Mouse (Mus musculus) cerebellum, postnatal 25 days (tissue): ENCODE measurements at regions not wholly inside any gene's neighbourhood (a gene's known extent, or its start where the extent isn't known, plus 50 kb on each side); places are given as distances from the start of the nearest gene placed in this dataset.

Source experiments
- DNase-seq, 2 experiments: peaks; one replicate each; pipeline ENCODE4 v3.0.0; 2021; ENCODE audit warnings: mixed read lengths in 2 of 2

DNA sequence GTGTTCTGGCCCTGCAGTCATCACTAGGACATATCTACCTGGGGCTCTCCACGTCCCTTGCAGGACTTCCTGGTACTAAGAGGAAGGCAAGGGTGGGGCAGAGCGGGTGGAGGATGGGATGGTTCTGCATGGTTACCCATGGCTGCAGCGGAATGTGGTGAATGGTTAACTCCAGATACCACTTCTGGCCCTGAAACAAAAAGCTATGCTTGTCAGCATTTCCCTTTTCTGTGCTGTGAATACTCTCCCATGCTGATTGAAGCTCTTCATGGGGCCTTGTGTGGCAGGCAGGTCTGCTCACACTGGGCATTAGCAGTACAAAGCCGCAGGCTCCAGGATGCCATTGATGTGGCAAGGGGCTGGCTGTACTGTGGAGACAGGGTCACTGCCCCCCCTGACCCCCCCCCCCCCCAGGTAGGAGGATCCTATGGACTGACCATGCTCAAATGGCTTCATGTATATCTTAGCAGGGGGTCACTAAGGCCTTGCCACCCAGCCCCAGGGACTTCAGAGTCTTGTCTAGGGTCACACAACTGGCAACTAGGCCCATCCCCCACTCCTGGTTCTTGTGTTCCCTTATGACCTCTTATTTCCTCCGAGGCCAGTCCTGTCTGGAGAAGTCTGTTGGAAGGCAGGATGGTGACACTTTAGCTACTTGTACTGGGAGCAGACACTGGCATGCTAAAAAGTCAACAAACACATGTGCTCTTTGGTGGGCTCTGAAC is 120.0 kb upstream of the Id2 start:
- no peak for DNase-seq

DNA sequence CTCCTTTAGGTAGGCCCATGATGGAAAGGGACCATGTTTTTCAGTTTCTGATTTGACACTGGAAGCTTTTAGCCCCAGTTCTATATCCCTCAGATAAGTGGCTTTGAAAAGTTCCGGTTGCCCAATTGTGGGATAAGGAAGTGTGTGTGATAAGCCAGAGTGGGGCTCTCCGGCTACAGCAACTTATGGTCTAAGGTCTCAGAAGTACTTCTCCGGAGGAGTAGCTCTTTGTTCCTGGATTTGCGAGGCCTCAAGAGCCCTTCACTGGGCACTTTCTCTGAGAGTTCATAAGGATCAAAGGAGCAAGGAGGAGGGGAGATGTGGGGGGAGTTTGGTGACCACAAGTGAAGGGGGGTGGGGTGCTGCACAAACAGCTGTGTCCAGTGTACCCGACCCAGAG is 118.3 kb upstream of the Id2 start:
- DNase-seq: no peak

DNA sequence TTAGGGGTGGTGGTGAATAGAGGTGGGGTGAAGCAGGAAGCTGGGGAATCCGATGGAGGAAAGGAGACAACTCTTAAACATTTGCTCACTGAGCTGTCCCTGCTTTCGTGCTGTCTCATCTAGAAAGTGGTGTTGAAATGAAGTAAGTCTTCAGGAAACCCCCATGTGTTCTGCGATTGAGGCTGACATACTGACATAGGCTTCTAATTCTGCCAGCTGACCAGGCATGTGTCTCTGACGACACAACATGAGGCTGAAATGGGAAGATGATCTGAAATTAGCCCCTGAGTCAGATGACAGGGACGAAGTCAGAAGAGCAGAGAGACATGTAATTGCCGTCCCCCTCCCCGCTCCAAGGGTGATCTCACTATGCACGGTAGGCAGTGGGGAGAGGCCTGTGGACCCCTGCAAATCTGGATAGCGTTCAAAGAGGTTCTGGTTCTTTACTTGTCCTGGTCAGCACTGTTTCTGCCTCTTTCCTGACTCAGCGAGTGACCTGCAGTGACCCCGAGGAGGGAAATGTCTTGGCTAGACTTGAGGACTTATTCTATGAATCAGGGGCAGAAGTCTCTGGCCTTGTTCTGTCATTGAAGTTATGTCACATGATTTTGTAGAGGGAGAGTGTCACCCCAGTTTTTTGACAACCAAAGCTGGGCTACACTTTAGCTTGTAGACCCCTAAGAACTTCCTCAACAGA is 117.0 kb upstream of the Id2 start:
- no peak for DNase-seq

DNA sequence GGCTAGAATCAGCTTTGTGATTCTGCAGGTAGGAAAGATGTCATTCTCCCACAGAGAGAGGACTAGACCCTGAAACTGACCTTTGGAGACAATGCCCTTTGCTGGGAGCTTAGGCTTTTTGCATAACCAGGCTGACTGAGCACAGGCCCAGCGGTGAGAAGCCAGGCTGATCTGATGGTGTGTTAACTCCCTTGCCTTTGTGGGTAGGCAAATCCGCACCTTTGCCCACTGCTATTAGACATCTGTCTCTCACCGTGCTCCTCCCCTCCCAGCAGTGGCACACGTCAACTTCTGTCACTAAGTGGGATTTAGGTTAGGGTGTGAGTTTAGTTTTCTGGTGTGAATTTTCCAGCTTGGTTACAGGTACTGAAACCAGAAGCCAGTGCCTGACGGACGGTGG is 114.4 kb upstream of the Id2 start:
- no peak for DNase-seq

DNA sequence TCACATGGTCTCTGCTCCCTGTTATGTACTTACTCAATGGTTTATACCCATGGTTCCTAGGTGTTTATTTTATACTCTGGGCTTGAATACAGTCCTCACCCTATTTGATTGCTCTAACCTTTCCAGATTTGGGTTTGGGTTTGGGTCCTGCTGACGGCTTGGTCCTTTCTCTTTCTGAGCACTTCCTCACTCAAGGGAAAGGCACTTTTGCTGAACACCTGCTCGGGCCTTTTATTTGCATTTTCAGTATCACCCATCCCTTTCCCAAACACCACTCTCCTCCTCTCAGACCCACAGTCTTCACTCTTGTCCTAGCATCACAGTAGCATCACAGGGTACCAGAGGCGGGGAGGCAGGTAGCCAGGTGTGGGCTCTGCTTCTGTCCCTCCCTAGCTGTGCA is 113.7 kb upstream of the Id2 start:
- DNase-seq: no peak

DNA sequence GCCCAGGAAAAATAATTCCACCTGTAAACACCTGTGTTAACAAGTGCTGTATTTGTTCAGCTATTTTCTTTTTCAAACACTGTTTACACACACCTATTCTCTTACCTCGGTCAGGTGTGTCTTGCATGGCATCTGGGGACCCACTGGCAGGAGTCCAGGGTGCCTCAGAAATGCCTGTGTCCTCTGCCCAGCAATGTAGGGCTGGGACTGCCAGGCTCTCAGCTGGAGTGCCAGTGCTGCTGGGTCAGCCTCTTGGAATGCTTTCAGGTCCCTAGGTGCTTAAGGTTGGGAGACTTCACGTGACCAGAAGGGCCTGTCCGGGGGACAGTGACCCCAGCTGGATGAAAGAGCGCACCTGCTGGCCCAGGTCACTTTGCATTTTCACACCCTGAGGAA is 112.4 kb upstream of the Id2 start:
- DNase-seq: peak in 1 of 2 experiments; percentile 32

DNA sequence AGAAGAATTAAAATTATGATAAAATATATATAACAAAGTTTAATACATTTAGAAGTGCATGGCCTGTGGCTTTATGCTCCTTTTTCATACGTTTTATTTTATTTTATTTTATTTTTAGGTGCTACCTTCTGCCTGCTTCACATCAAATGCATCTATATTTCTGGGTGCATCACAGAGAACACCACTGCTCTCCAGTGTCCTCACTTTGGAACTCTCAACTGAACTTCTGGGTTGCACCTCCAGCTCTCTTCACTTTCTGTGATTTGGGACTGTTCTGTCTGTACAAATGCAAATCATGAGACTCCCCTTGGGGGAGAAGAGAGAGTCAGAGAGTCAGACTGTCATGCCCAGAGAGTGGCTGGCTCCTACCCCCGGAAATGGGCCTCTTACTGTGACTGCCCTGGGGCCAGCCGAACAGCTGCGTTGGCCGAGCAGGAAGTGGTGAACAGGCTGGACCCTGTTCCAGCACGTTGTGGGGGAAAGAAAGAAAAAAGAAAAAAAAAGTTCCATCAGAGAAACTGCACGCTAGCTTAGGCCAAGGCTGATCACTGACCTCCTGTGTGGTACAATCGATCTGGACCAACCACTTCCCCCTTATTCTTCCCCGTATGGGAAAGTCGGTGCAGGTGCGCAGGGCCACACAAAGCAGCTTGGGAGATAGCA is 111.9 kb upstream of the Id2 start:
- DNase-seq: no peak

DNA sequence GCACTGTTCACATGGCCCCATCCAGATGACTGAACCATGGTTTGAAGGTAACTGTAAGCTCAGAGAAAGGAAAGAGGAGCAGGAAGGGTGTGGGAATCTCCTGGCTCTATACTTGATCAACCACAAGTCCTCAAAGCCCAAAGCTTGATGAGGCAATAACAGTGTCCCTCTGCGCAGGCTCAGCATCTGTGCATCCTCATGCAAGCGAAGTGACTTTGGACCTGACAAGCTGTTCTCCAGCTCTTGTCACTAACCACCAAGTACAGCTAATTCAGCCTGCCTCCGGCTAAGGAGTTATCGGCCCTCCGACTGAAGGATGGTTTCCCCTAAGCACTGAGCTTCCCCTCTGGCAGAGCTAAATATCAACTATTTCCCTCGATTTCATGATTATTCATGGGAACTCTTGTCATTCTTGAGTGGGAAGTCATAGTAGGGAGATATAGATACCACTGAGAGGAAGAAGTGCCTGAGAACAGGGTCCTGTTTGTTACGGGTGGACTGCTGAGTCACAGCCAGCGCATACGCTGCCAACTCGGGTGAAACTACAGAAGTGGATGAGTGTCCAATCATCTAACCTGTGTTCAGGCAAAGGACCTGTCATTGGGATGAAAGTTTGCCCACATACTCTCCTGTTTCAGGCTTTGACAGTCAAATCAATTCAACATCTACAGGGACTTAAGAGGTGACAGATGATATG is 106.6 kb upstream of the Id2 start:
- no peak for DNase-seq

DNA sequence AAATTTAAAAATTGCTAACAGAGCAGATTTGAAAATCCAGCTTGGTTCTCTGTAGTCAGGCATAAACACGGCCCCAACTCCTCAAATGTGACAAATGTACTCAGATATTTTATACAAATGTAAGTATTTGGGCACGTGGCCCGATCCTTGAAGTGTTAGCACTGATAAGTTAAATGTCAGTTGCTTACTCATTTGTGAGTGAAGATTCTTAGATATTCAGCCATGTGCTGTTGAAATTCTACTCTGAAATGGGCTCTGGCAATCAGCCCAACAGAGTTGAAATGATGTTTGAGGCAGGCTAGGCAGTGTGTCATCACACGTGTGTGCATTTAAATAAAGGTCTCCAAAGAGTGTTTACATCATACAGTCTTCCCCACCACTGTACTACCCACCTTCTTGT is 103.2 kb upstream of the Id2 start:
- DNase-seq: no peak

DNA sequence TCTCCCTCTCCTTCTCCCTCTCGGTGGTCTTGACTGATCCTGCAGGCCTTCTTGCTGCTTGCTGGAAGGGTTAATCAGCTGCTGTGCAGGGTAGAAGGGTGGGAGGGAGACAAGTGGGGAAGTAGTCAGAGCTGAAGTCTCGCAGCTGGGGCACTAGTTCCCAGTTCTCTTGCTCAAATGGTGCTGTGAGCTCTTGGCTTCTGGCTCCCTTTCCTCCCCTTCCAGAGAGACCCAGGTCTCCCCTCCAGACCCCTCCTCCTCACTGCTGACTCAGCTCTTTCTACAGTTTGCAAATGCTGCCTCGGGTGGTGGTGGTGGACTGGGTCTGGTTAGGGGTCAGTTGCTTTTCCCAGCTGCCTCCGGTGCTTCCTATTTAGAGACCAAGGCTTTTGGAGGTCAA is 100.8 kb upstream of the Id2 start:
- no peak for DNase-seq

DNA sequence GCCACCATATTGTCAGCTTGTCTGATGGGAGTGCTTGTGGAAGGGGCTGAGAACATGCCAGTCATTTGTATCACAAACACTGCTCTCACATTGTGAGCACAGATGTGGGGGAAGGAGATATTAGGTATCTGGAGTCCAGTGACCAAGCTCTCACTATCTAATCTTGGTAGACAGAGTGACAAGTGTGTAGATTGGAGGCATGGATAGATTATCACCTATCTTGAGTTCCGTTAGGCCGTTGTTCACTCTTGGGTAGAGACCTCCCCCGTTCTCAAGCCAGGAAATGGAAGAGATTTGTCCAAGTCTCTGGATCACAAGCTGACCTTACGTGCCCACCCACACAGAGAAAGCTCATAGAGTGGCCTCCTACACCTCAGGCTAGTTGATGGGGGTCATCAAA is 99.1 kb upstream of the Id2 start:
- no peak for DNase-seq

DNA sequence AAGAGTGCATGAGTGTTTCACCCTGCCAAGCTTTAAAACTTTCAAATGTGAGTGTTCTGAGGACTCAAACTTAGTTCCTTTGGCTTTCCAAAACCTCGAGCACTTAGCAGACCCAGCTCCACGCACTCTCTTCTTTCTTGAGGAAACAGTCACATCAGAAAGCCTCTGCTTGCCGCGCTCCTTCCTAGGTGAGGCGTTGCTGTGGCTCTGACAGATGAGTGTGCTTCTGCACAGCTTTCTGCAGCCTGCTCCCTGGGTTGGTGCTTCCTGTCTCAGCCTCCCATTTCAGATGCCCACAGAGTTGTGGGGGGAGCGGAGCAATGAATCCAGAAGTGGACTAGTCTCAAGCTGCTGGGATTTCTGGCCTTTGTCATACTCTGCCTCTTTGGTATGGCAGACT is 95.3 kb upstream of the Id2 start:
- no peak for DNase-seq

DNA sequence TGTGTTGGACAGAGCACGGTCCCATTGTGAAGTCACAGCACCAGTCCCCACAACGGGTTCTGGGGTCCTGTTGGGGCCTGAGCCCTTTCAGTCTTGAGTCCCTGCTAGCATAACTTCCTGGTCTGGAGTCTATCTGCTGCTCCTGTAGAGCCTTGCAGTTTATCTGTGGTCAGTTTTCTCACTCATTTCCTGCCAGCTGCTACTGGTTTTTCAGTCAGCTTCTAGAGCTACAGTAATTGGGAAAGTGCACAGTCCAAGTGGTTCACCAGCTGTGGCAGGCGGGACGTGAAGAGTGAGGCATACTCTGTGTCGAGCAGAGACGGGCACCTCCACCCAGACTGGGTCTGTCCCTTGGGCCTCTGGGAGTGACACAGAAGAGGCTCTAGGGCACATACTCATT is 93.4 kb upstream of the Id2 start:
- no peak for DNase-seq

DNA sequence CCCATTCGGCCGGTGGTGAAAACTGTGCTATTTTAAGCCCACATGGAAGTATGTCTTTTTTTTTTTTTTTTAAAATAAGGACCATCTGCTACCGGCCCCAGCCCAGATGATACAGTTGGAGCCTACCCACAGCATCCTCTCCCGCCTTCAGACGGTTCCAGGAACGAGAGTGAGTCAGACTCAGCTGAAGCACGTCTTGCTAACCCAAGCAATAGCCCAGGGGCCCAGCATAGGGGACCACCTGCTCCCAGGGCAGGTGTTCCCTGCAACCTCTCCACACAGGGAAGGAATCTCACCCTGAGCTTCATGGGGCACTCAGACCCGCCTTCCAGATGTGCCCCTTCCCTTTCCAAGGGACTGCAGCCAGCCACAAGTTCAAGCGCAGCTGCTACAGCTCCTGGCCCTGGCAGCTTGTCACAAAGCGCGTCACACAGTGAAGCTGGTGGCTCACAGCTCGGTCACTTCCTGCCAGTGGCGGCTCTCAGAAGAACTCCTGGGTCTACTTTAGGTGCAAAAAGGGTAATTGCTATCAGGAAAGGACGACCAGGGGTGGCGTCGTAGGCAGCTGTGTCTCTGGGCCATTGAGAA is 92.3 kb upstream of the Id2 start:
- DNase-seq: peak in 1 of 2 experiments; percentile 16

DNA sequence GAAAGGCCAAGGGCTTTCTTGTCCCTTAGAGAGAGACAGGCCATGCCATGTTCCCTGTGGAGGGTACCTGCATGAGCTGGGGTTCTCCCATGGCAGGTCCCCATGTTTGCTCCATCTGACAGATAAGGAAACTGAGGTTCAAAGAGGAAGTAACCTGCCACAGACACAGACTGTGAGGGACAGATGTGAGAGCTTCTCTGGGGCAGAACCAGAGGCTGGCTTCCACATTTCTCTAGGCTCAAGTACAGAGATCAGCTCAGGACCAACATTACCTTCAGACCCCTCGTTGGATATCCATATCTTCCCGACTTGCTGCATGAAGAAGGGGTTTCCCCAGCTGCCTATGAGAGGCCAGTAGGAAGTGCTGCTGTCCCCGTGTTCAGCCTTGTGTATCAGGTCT is 91.6 kb upstream of the Id2 start:
- DNase-seq: no peak

DNA sequence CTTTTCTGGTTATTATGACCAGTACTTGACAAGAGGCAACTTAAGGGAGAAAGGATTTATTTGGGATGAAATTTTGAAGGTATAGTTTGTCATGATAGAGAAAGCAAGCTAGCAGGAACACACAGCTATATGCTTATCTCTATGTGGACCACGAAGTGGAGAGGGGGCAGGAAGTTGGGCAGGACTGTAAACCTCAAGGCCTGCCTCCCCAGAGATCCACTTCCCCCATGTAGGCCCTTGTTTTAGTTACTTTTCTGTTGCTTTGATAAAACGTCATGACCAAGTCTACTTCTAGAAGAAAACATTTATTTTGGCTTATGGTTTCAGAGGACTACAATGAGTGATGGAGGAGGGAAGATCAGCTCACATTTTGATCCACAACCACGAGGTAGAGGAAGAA is 90.3 kb upstream of the Id2 start:
- no peak for DNase-seq

DNA sequence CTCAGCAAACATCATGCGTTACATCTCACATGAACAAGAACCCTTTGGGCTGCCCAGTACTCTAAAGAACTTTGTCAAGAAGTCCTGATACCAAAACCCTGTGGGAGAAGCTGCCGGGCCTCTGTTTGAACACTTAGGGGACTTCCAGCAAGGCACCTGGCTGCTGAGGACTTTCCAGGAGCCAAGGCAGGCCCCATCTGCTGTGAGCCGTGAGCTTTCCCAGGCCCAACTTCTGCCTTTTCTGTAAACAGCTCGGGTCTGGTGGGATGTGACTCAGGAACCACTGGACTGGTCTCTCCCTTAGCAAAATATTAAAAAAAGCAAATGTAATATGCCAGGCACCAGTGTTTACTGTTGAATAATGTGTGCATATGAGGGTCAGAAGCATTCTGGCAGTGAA is 85.7 kb upstream of the Id2 start:
- no peak for DNase-seq

DNA sequence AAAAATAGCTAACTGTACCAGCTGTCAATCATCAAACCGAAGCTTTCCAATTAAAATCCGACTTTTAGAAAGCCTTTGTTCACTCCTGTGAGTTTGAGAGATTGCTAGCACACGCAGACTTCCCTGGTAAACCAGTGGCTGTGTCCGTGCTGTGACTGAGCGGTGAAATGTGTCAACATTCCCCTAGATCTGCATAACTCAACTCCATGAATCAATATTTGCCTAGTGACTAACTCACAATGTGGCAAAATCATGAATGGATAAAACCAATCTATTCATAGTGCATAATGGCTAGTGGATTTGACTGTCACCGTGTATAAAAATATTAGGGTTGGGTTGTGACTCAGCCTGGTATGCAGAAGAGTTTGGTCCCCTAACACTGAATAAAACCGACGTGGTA is 84.4 kb upstream of the Id2 start:
- DNase-seq: no peak

DNA sequence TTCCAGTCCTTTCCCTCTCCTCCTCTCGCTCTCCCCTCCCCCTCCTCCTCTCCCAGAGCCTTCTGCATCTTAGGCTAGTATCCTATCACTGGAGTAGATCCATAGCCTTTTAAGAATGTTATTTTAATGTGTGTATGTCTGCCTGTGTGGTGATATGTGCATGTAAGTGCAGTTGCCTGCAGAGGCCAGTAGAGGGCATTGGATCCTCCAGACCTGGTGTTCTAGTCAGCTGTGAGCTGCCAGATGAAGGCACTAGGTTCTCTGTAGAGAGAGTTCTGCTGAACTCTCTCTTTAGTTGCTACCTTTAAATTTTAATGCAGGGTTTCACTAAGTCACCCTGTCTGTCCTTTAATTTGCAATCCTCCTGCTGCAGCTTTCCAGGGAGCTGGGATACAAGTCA is 83.9 kb upstream of the Id2 start:
- no peak for DNase-seq

DNA sequence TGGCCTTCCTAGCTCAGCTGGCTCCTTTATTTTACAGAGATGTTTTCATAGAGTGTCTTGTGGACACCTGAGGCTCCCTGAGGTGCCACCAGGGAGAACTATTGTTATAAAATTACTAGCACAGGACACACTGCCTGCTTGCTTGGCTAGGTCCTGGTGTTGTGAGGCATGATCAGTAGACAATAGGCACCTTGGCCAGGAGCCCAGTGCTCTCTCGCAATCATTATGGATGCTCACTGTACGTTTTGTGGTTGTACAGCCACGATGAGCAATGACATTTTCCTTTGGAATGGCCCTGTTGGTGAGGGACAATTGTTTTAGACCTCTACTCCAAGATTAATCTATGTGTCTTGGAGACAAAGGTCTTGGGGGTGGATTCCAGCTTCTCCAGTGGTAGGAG is 83.3 kb upstream of the Id2 start:
- DNase-seq: no peak

DNA sequence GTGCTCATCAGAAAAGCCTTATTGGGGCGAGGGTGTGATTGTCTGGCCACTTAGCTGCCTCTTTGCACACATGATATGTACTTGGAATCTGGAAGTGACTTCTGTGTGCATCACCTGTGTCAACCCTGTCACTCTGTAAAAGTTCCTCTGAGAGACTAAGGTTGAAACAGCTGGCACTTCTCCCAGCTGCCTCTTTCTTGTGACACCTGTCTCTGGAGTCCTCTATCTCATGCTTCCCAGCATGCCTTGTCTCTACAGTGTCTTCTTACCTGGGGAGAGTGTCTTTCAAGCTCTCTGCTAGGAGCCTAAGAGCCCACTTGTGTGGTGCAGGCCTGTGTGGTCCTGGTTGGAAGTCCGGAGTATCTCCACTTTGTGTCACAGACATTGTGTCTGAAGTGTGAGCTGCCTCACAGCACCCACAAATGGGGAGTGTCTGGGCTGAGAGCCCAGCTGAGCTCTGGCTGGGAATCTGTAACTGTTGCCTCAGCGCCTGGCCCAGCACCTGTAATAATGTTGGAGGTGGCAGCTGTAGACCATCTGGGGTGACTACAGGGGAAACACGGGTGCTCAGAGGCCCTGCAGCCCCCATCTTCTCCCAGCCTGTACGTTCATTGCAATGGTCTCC is 81.7 kb upstream of the Id2 start:
- no peak for DNase-seq

DNA sequence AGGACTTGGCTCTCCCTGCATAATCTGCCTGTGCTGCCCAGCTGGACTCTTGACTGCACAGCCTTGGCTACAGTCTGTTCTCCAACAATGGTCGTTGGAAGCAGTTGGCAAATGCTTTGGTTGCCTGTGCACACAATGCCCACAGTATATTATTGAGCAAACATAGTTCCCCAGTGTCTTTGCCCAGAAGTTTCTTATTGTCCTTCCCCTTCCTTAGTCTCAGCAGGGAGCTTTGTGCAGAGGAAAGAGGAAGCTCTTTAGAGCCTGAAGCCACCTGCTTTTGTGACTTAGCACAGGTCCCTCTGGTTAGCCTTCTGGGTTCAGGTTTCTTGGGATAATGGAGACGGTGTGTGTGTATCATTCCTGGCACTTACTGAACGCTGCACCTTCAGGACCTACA is 80.9 kb upstream of the Id2 start:
- DNase-seq: no peak

DNA sequence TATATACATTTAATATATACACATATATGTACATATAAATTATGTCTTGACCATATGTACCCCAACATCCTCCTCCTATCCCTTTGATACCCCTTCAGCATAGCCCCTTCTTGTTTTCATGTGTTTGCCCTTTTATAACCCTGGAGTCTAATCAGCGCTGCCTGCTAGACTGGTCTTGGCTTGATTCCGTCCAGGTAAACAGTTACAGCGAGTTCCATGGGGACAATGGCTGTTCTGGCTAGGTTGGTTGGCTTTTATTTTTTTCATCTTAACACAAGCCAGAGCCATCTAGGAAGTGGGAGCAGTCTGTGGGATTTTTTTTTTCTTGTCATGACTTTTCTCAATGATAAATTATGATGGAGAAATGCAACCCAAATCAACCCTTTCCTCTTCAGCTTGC is 79.6 kb upstream of the Id2 start:
- no peak for DNase-seq
